Mouse (Mus musculus): ENCODE results near the gene Atp5b.

GRCm38 (mm10) chr10:128131812-128132211 lies 48.7 kb downstream of the Atp5b start:
- TF ChIP-seq CTCF (IDR thresholded peaks at IDR 0.05; ENCODE audit: control insufficient read depth, insufficient read depth, low read length) (no peak), POLR2A (IDR thresholded peaks at IDR 0.05; ENCODE audit: borderline replicate concordance, control insufficient read depth, low read depth, low read length) (no peak)
